8 mouse cellular contexts compared by ENCODE assay signal in the genomic region with DNA sequence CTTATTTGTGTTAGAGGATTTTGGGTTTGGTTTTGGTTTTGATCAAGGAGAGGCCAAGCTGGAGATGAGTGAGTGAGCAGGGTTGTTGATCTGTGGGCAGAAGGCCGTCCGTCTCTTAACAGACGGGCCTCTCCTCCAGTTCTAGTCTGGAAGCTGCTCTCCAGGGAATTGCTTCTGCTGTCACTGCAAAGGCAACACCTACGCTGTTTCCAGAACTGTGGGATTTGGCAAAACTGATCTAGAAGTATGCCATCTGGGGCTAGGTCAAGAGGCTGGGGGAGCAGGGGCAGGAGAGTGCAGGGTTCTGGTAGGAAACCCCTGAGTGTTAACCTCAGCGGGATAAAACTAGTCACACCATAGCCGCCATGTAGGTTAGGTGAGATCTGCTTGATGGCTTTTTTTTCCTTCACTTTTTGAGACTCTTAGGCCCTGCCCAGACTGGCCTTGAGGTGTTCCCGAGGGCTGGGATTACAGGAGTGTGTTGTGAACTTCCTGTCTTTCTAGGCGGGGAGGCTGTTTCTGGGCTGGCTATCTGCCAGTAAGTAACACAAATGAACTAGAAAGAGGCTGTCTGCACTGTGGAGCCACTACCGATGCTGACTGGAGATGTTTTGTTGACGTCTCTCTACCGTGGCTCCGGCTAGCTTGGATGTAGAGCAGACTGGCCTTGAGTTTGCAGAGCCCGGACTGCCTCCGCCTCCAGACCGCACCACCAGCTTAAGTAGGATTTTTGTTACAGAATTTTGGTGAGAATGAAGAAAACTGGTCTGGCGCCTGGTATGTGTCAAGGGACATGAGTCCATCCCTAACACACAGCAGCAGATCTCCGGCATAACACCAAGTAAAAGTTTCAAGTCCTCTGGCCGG. TPM values are rescaled to one million over a fixed set of nuclear protein-coding genes. Genes with fewer than 3 reads are reported as not detected.
A peak's percentile ranks its signal among the peaks of the same experiment; 100 is the strongest.
DNase-seq lines count a peak whose midpoint lies in the region; ATAC-seq lines count a peak whose summit lies in the region.

A gene (plus strand): TSS at position 547 of the 867 bp plus-strand sequence.

- no peaks in the 10 kb centered on the region for H3K27me3 ChIP-seq in lung, embryonic 15.5 days
- no peaks in the 10 kb centered on the region for H3K27me3 ChIP-seq in neural tube, embryonic 14.5 days (ENCODE audit: control insufficient read depth, insufficient read depth, low read length)

- WGBS in lung, embryonic 15.5 days = 33% methylated on average over 18 of the region's 18 CpGs
- WGBS in neural tube, embryonic 14.5 days = 73% methylated on average over 18 of the region's 18 CpGs

- H3K27ac ChIP-seq in lung, embryonic 15.5 days = peak within 1 kb of the TSS; percentile 97
- 0 out of 2 replicates have a peak within 1 kb of the TSS, but pooled peaks have one; percentile 10 for H3K27ac ChIP-seq in neural tube, embryonic 14.5 days (ENCODE audit: low read depth, low read length)

- intact Hi-C loops in left cerebral cortex, postnatal 36 days (cut with DNase I) = loop anchor here (2.0 to 10.0 kb wide), 3 partner anchors 36 to 229 kb away; a partner anchor contains a TSS

- peaks cover 35% of the 10 kb centered on the region for H3K4me1 ChIP-seq in lung, embryonic 15.5 days
- H3K4me1 ChIP-seq in neural tube, embryonic 14.5 days (ENCODE audit: control insufficient read depth, insufficient read depth, low read length) = peaks cover 15% of the 10 kb centered on the region; the same call in 1 of the 2 replicates

- H3K9ac ChIP-seq in lung, embryonic 15.5 days = no peak within 1 kb of the TSS; the same call in 1 of the 2 replicates
- H3K9ac ChIP-seq in neural tube, embryonic 14.5 days (replicated peaks; ENCODE audit: low read depth, low read length) = no peak within 1 kb of the TSS

- ATAC-seq in CD4-positive, CD25-positive, alpha-beta regulatory T cell, adult 4 months = no peak
- ATAC-seq in lung, embryonic 15.5 days (ENCODE audit: borderline replicate concordance, extremely low read depth, low FRiP score, low TSS enrichment) = no peak
- ATAC-seq in neural tube, embryonic 14.5 days (ENCODE audit: low read depth) = no peak
- no peak for ATAC-seq in monocyte, adult 5-6 weeks (replicated peaks; ENCODE audit: insufficient number of reproducible peaks, low FRiP score, low TSS enrichment, poor library complexity, severe bottlenecking)

- peak within 1 kb of the TSS; percentile 88 for H3K4me2 ChIP-seq in lung, embryonic 15.5 days
- peak within 1 kb of the TSS; percentile 70 for H3K4me2 ChIP-seq in neural tube, embryonic 14.5 days (ENCODE audit: low read depth, low read length)

- H3K36me3 ChIP-seq in lung, embryonic 15.5 days = peaks cover 30% of the 10 kb centered on the region
- peaks cover 15% of the 10 kb centered on the region; the same call in 1 of the 2 replicates for H3K36me3 ChIP-seq in neural tube, embryonic 14.5 days (ENCODE audit: control insufficient read depth, insufficient read depth, low read length)

- H3K9me3 ChIP-seq in lung, embryonic 15.5 days = no peaks in the 10 kb centered on the region
- H3K9me3 ChIP-seq in neural tube, embryonic 14.5 days (ENCODE audit: control insufficient read depth, low read length) = no peaks in the 10 kb centered on the region

- peak; percentile 64 for DNase-seq in CD4-positive, CD25-positive, alpha-beta regulatory T cell, adult 2 months (ENCODE audit: low read depth, low spot score)
- no peak for DNase-seq in lung, postnatal 14 days
- DNase-seq in gonadal fat pad, adult 2 months (ENCODE audit: low read depth) = no peak
- DNase-seq in left cerebral cortex, postnatal 36 days (ENCODE audit: low spot score in 2 of 2) = no peak

- H3K4me3 ChIP-seq in lung, embryonic 15.5 days = peak within 1 kb of the TSS; percentile 66
- H3K4me3 ChIP-seq in neural tube, embryonic 14.5 days (ENCODE audit: low read depth, low read length) = no peak within 1 kb of the TSS; the same call in 1 of the 2 replicates

RNA-seq across cellular contexts. Expression of the gene that starts here (rescaled TPM):
- 1 to 10 TPM; 6.3 to 8.2 TPM for polyA plus RNA-seq in CD4-positive, CD25-positive, alpha-beta regulatory T cell, adult 4 months (2017; shearing (Covaris generic))
- polyA plus RNA-seq in lung, embryonic 15.5 days (2015; fragmentation: Nextera tagmentation; extraction: Ambion mirVana) = 3.4 and 4.3 TPM in 2 replicates
- 20.9 and 22.5 TPM in 2 replicates for polyA plus RNA-seq in gonadal fat pad, adult 2 months (2012; rRNA removed)
- total RNA-seq in left cerebral cortex, postnatal 36 days (2021) = 100 to 1,000 TPM; 514 to 593 TPM
- 118 and 154 TPM in 2 replicates for polyA plus RNA-seq in neural tube, embryonic 14.5 days (2014; fragmentation: Nextera tagmentation; extraction: Ambion mirVana)
- total RNA-seq in monocyte, adult 5-6 weeks (2017) = 1.4 to 6.5 TPM (median 2.6 TPM) in 3 replicates

Comparison
In these comparisons a context has a peak if more than half of its experiments do, and no peak if none do; other contexts are left out.
1. RNA of the gene that starts here (total RNA-seq): 514 to 593 TPM in left cerebral cortex, postnatal 36 days; 1.4 to 6.5 TPM in monocyte, adult 5-6 weeks; every median in the first group is over 10 times any median in the second.